Mouse (Mus musculus) heart, embryonic 12.5 days (tissue): Measurements from ENCODE around the gene Serpinb12. TPM values are rescaled to one million over a fixed set of nuclear protein-coding genes. Genes with fewer than 3 reads are reported as not detected.

ENCODE experiments used
- ATAC-seq: fragments of 200-750 bp; cut with Nextera tagmentation; 2 replicates; pipeline ENCODE4 v1.8.0; 2017; ENCODE audit warnings: moderate TSS enrichment, moderate library complexity; ENCODE audit not compliant: insufficient number of reproducible peaks, low FRiP score
- H3K27ac ChIP-seq: fragments of 300-500 bp; sonication (generic); 2 replicates; pipeline ENCODE4 v1.5.1; 2016; ENCODE audit warnings: mild to moderate bottlenecking, moderate library complexity; ENCODE audit not compliant: poor library complexity, severe bottlenecking
- H3K27me3 ChIP-seq: fragments of 300-500 bp; sonication (generic); replicated peaks from 2 replicates; pipeline ENCODE4 v1.6.1; 2016; ENCODE audit warnings: mild to moderate bottlenecking, moderate library complexity
- H3K36me3 ChIP-seq: fragments of 300-500 bp; sonication (generic); 2 replicates; pipeline ENCODE4 v1.6.1; 2016; ENCODE audit warnings: mild to moderate bottlenecking, moderate library complexity
- H3K4me1 ChIP-seq: fragments of 300-500 bp; sonication (generic); replicated peaks from 2 replicates; pipeline ENCODE4 v1.6.1; 2016; ENCODE audit warnings: mild to moderate bottlenecking
- H3K4me2 ChIP-seq: fragments of 300-500 bp; sonication (generic); 2 replicates; pipeline ENCODE4 v1.6.1; 2016; ENCODE audit warnings: mild to moderate bottlenecking, moderate library complexity
- H3K4me3 ChIP-seq: fragments of 300-500 bp; sonication (generic); 2 replicates; pipeline ENCODE4 v1.5.1; 2016; ENCODE audit warnings: mild to moderate bottlenecking
- H3K9ac ChIP-seq: fragments of 300-500 bp; sonication (generic); 2 replicates; pipeline ENCODE4 v1.6.1; 2016; ENCODE audit warnings: mild to moderate bottlenecking, moderate library complexity
- H3K9me3 ChIP-seq: fragments of 300-500 bp; sonication (generic); replicated peaks from 2 replicates; pipeline ENCODE4 v1.6.1; 2016; ENCODE audit warnings: mild to moderate bottlenecking, moderate library complexity
- WGBS: fragments of 180-500 bp; shearing (Covaris S2); methylation state at CpG from one replicate; pipeline ENCODE4 v1.1.7; 2016; 5-methylcytosine and 5-hydroxymethylcytosine counted together
- polyA plus RNA-seq: library from polyadenylated mRNA; unstranded; fragments of >200 nt; fragmentation: Nextera tagmentation; extraction: Ambion mirVana; gene quantifications from 2 replicates; pipeline ENCODE4 v1.2.1, GENCODE M21; 2016

The Serpinb12 gene
- polyA plus RNA-seq, 1 experiment from 2014 or later: 0.14 TPM

DNA sequence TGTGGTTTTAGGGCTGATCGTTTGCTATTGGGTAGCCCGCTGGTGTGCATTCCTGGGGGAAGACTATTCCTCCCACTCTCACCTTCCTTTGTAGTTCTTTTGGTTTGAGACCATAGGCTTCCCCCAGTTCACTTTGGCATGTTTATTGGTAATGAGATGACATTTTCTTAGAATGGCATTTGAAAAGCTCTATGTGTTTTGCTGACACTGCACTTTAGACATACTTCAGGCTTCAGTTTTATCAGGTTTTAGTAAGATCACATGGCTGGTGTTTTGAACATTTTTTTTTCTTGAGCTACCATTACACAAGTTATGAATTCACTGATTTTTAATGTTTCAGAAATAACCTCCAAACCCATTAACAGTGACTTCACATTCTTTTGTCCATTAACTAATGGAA, 67.5 kb downstream of the Serpinb12 start:
- no peak overlapping the region for H3K27ac ChIP-seq
- no peaks in the 10 kb centered on the region for H3K27me3 ChIP-seq
- H3K9ac ChIP-seq: no peak overlapping the region
- H3K4me1 ChIP-seq: peaks cover 3% of the 10 kb centered on the region; the same call in 1 of the 2 replicates
- ATAC-seq: no peak
- no peak overlapping the region for H3K4me2 ChIP-seq
- H3K9me3 ChIP-seq: no peaks in the 10 kb centered on the region
- no peaks in the 10 kb centered on the region for H3K36me3 ChIP-seq
- no peak overlapping the region for H3K4me3 ChIP-seq
- 80% methylated on average over 2 of the region's 2 CpGs for WGBS

DNA sequence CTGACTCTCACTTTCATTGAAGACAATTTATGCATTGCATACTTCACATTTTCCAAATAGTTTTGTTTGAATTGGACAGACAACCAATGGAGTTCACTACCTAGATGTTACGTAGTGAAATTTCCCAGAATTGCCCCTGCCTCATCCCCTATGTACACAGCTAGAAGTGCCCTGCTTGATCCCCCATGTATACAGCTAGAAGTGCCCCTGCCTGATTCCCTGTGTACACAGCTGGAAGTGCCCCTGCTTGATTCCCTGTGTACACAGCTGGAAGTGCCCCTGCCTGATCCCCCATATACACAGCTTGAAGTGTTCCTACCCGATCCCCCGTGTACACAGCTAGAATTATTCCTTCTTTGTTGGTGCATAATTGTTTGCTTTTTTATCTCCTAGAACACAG, 72.1 kb downstream of the Serpinb12 start:
- WGBS: 83% methylated on average over 3 of the region's 3 CpGs
- Histone ChIP-seq H3K4me3 (no peak overlapping the region), H3K27me3 (no peaks in the 10 kb centered on the region), H3K4me1 (no peaks in the 10 kb centered on the region), H3K9me3 (peaks cover 4% of the 10 kb centered on the region; the same call in 1 of the 2 replicates), H3K4me2 (no peak overlapping the region), H3K36me3 (no peaks in the 10 kb centered on the region), H3K27ac (no peak overlapping the region), H3K9ac (no peak overlapping the region)
- ATAC-seq: no peak

Other genes with a start within 250 kb of the Serpinb12 start
- gene Bcl2, start 220.2 kb upstream of the Serpinb12 start, polyA plus RNA-seq: 8.8 and 9.9 TPM in 2 replicates
- 9.0 and 9.5 TPM in 2 replicates for gene Kdsr, start 174.7 kb upstream of the Serpinb12 start, polyA plus RNA-seq
- 54.0 and 58.6 TPM in 2 replicates for gene Vps4b, start 137.7 kb upstream of the Serpinb12 start, polyA plus RNA-seq
- not detected in 2 replicates for gene Serpinb5, start 73.3 kb upstream of the Serpinb12 start, polyA plus RNA-seq
- gene Serpinb13, start 46.5 kb downstream of the Serpinb12 start, polyA plus RNA-seq: not detected in 2 replicates
- gene Serpinb3a, start 117.9 kb downstream of the Serpinb12 start, polyA plus RNA-seq: not detected in 2 replicates
- not detected in 2 replicates for gene Serpinb3d, start 149.1 kb downstream of the Serpinb12 start, polyA plus RNA-seq